Mouse (Mus musculus) ES-E14 (cell line): ENCODE results near the gene Ifna6. TPM values are rescaled to one million over a fixed set of nuclear protein-coding genes. Genes with fewer than 3 reads are reported as not detected.
"Not testable (repeated sequence)": the region's sequence is repeated elsewhere in the genome, so short reads cannot be mapped to it uniquely, and the experiment has no call there.

Source experiments
- DNase-seq: peaks from one replicate; pipeline ENCODE4 v3.0.0-alpha.2; 2013; ENCODE audit warnings: low read depth, low spot score
- H3K27ac ChIP-seq: 2 replicates; pipeline ENCODE4 v1.5.1; 2012; ENCODE audit warnings: low read depth, mild to moderate bottlenecking, low read length, moderate library complexity, mixed read lengths; ENCODE audit not compliant: poor library complexity, insufficient read depth, severe bottlenecking
- H3K36me3 ChIP-seq: 2 replicates; pipeline ENCODE4 v1.6.1; 2012; ENCODE audit warnings: mild to moderate bottlenecking, low read length, moderate library complexity, mixed read lengths; ENCODE audit not compliant: control insufficient read depth, poor library complexity, insufficient read depth, severe bottlenecking
- H3K4me1 ChIP-seq, 2 experiments: fragments of 150-350 bp in 1 of 2; sonication (generic) in 1 of 2; 2 replicates each; pipeline ENCODE4 v1.6.1; 2012; ENCODE audit warnings: low read length in 2 of 2, mild to moderate bottlenecking in 1 of 2, mixed read lengths in 1 of 2; ENCODE audit not compliant: control insufficient read depth in 2 of 2, insufficient read depth in 2 of 2, poor library complexity in 1 of 2
- H3K4me3 ChIP-seq, 2 experiments: fragments of 150-350 bp in 1 of 2; sonication (generic) in 1 of 2; 2 replicates each; pipeline ENCODE4 v1.5.1; 2012; ENCODE audit warnings: low read length in 2 of 2, low read depth in 1 of 2, mild to moderate bottlenecking in 1 of 2, mixed read lengths in 1 of 2; ENCODE audit not compliant: insufficient read depth in 1 of 2, poor library complexity in 1 of 2, severe bottlenecking in 1 of 2
- H3K9ac ChIP-seq: 2 replicates; pipeline ENCODE4 v1.6.1; 2012; ENCODE audit warnings: low read depth, mild to moderate bottlenecking, low read length, mixed read lengths; ENCODE audit not compliant: poor library complexity, insufficient read depth, severe bottlenecking
- H3K9me3 ChIP-seq: fragments of 150-350 bp; sonication (generic); 2 replicates; pipeline ENCODE4 v1.6.1; 2012; ENCODE audit warnings: low read depth, mild to moderate bottlenecking, low read length; ENCODE audit not compliant: control insufficient read depth, insufficient read depth
- in situ Hi-C, 2 experiments: fragments of 600-800 bp; cut with MboI; formaldehyde crosslinking; loops; one replicate each; pipeline ENCODE4 v1.15.1; 2025; ENCODE audit warnings: low sequenced_read_pairs in 2 of 2, inconsistent platforms in 1 of 2; ENCODE audit not compliant: unreplicated experiment in 2 of 2
- total RNA-seq: library from RNA; depleted of rRNA; stranded (reverse); fragments of 300-350 nt; gene quantifications from 2 replicates; pipeline ENCODE4 v1.2.3, GENCODE M21; 2012

Ifna6 gene
- total RNA-seq, 1 experiment: not detected

DNA sequence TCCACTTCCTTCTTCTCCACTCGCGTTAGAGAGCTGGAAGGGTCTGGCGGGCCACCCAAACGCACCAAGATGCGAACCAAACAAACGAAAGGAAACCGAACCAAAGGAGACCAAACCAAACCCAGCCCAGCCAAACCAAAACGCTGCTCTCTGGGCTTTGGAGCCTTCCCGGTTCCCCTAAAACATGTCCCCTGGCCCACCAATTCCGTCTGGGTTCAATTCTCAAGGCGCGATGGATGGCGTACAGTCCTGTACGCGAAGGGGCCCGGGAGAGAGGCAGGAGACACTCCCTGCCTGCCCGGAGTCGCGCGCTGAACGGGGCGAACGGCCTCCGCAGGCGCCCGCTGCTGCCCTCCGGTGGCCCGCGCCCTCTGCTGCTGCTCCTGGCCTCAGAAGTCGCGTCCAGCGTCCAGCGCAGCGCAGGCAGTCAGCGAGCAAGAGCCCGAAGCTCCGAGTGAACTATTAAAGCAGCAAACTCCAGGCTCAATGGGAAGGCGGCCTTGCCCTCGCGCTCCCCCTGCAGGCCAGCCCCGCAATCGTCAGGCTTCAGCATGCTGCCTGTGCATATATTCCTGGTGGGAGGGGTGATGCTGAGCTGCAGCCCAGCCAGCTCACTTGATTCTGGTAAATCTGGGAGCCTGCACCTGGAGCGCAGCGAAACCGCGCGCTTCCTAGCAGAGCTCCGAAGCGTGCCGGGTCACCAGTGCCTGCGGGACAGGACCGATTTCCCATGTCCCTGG lies 33.1 kb upstream of the Ifna6 start, which contains the start of gene Gm13275:
Gm13275 (plus strand) TSS at position 552 of the 740 bp plus-strand sequence.
- H3K9ac ChIP-seq, H3K4me1 ChIP-seq, H3K9me3 ChIP-seq, H3K27ac ChIP-seq, DNase-seq, H3K4me3 ChIP-seq, in situ Hi-C loops, H3K36me3 ChIP-seq: not testable (repeated sequence)

DNA sequence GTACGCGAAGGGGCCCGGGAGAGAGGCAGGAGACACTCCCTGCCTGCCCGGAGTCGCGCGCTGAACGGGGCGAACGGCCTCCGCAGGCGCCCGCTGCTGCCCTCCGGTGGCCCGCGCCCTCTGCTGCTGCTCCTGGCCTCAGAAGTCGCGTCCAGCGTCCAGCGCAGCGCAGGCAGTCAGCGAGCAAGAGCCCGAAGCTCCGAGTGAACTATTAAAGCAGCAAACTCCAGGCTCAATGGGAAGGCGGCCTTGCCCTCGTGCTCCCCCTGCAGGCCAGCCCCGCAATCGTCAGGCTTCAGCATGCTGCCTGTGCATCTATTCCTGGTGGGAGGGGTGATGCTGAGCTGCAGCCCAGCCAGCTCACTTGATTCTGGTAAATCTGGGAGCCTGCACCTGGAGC lies 30.1 kb upstream of the Ifna6 start, which contains the start of gene Gm13279:
Gm13279 (plus strand) TSS at position 301 of the 400 bp plus-strand sequence.
- H3K9ac ChIP-seq, H3K4me3 ChIP-seq, H3K36me3 ChIP-seq, DNase-seq, H3K27ac ChIP-seq, H3K4me1 ChIP-seq, in situ Hi-C loops, H3K9me3 ChIP-seq: not testable (repeated sequence)

DNA sequence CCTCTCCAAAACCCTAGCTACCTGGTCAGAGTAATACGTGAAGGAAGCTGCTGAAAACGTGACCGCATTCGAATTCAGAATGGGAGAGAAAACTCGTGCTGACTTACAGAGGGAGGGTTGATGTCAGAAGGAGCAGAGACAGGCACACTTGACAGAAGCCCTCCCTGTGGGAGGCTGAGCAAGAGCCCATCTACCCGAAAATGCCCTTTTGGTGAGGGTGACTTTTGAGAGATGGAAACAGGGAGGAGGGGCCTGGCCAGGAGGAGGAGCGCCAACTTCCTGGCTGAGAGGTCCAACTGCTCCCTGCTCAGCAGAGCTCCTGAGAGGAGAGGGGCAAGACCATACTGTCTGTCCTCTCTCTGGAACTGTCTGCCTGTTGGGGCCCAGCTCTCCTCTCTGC lies 27.9 kb upstream of the Ifna6 start, which contains the start of gene Gm13285:
Gm13285 (plus strand) TSS at position 301 of the 400 bp plus-strand sequence.
- H3K4me1 ChIP-seq, H3K27ac ChIP-seq, H3K4me3 ChIP-seq, H3K9ac ChIP-seq, H3K36me3 ChIP-seq, in situ Hi-C loops, H3K9me3 ChIP-seq, DNase-seq: not testable (repeated sequence)

DNA sequence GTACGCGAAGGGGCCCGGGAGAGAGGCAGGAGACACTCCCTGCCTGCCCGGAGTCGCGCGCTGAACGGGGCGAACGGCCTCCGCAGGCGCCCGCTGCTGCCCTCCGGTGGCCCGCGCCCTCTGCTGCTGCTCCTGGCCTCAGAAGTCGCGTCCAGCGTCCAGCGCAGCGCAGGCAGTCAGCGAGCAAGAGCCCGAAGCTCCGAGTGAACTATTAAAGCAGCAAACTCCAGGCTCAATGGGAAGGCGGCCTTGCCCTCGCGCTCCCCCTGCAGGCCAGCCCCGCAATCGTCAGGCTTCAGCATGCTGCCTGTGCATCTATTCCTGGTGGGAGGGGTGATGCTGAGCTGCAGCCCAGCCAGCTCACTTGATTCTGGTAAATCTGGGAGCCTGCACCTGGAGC lies 24.3 kb upstream of the Ifna6 start, which contains the start of gene Gm13287:
Gm13287 (plus strand) TSS at position 301 of the 400 bp plus-strand sequence.
- H3K27ac ChIP-seq, in situ Hi-C loops, H3K36me3 ChIP-seq, H3K4me1 ChIP-seq, H3K4me3 ChIP-seq, DNase-seq, H3K9me3 ChIP-seq, H3K9ac ChIP-seq: not testable (repeated sequence)

DNA sequence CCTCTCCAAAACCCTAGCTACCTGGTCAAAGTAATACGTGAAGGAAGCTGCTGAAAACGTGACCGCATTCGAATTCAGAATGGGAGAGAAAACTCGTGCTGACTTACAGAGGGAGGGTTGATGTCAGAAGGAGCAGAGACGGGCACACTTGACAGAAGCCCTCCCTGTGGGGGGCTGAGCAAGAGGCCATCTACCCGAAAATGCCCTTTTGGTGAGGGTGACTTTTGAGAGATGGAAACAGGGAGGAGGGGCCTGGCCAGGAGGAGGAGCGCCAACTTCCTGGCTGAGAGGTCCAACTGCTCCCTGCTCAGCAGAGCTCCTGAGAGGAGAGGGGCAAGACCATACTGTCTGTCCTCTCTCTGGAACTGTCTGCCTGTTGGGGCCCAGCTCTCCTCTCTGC lies 22.0 kb upstream of the Ifna6 start, which contains the start of gene Gm13288:
Gm13288 (plus strand) TSS at position 301 of the 400 bp plus-strand sequence.
- H3K4me1 ChIP-seq, DNase-seq, H3K36me3 ChIP-seq, H3K4me3 ChIP-seq, H3K9me3 ChIP-seq, H3K9ac ChIP-seq, H3K27ac ChIP-seq, in situ Hi-C loops: not testable (repeated sequence)

DNA sequence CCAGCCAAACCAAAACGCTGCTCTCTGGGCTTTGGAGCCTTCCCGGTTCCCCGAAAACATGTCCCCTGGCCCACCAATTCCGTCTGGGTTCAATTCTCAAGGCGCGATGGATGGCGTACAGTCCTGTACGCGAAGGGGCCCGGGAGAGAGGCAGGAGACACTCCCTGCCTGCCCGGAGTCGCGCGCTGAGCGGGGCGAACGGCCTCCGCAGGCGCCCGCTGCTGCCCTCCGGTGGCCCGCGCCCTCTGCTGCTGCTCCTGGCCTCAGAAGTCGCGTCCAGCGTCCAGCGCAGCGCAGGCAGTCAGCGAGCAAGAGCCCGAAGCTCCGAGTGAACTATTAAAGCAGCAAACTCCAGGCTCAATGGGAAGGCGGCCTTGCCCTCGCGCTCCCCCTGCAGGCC lies 21.5 kb upstream of the Ifna6 start:
- H3K9ac ChIP-seq, in situ Hi-C loops, H3K4me3 ChIP-seq, H3K9me3 ChIP-seq, H3K36me3 ChIP-seq, H3K4me1 ChIP-seq, H3K27ac ChIP-seq, DNase-seq: not testable (repeated sequence)
